Mouse (Mus musculus) forebrain, embryonic 13.5 days (tissue): ENCODE measurements around the gene Dpy19l3. TPM values are rescaled to one million over a fixed set of nuclear protein-coding genes. Genes with fewer than 3 reads are reported as not detected.

Experiments
- ATAC-seq: fragments of 200-750 bp; cut with Nextera tagmentation; 2 replicates; pipeline ENCODE4 v1.8.0; 2017
- H3K27ac ChIP-seq: fragments of 300-500 bp; sonication (generic); 2 replicates; pipeline ENCODE4 v1.5.1; 2015; ENCODE audit warnings: inconsistent platforms, mild to moderate bottlenecking, moderate library complexity
- H3K27me3 ChIP-seq: fragments of 300-500 bp; sonication (generic); 2 replicates; pipeline ENCODE4 v1.6.1; 2015; ENCODE audit warnings: mild to moderate bottlenecking, inconsistent platforms
- H3K36me3 ChIP-seq: fragments of 300-500 bp; sonication (generic); 2 replicates; pipeline ENCODE4 v1.6.1; 2015; ENCODE audit warnings: mild to moderate bottlenecking, inconsistent platforms; ENCODE audit not compliant: poor library complexity, severe bottlenecking
- H3K4me1 ChIP-seq: fragments of 300-500 bp; sonication (generic); 2 replicates; pipeline ENCODE4 v1.6.1; 2015; ENCODE audit warnings: inconsistent platforms
- H3K4me2 ChIP-seq: fragments of 300-500 bp; sonication (generic); 2 replicates; pipeline ENCODE4 v1.6.1; 2015; ENCODE audit warnings: inconsistent platforms, mild to moderate bottlenecking, moderate library complexity
- H3K4me3 ChIP-seq: fragments of 300-500 bp; sonication (generic); 2 replicates; pipeline ENCODE4 v1.5.1; 2015; ENCODE audit warnings: mild to moderate bottlenecking, inconsistent platforms
- H3K9ac ChIP-seq: fragments of 300-500 bp; sonication (generic); 2 replicates; pipeline ENCODE4 v1.6.1; 2015; ENCODE audit warnings: mild to moderate bottlenecking, inconsistent platforms
- H3K9me3 ChIP-seq: fragments of 300-500 bp; sonication (generic); replicated peaks from 2 replicates; pipeline ENCODE4 v1.6.1; 2016; ENCODE audit warnings: inconsistent platforms
- WGBS: fragments of 180-500 bp; shearing (Covaris S2); methylation state at CpG from one replicate; pipeline ENCODE4 v1.1.7; 2015; 5-methylcytosine and 5-hydroxymethylcytosine counted together
- polyA plus RNA-seq: library from polyadenylated mRNA; unstranded; fragments of >200 nt; fragmentation: Nextera tagmentation; extraction: Ambion mirVana; gene quantifications from 2 replicates; pipeline ENCODE4 v1.2.1, GENCODE M21; 2015

The Dpy19l3 gene
- polyA plus RNA-seq, 1 experiment from 2014 or later, result 31.3 TPM

GRCm38 (mm10) chr7:35772347-35772746, 18.1 kb upstream of the Dpy19l3 start:
- Histone ChIP-seq H3K36me3 (peaks cover 52% of the 10 kb centered on the region), H3K9ac (no peak overlapping the region)
- WGBS, result 88% methylated on average over 8 of the region's 8 CpGs

DNA sequence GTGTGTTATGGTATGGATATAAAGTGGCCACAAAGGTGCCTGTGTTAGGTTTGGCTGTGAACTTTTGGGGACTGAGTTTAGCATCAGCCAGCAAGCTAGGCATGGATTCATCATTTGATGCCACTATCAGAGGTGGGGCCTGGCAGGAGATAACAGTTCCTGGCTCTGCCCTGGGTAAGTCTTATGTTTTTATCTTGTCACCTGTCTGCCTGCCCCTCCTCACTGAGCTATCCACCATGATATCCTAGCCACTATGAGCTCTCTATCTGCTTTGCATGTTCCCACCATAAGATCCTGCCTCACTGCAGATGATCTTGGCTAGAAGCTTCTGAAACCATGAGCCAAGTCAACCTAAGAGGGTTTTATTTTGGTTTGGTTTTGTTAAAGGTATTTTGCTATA, 16.9 kb upstream of the Dpy19l3 start:
- ATAC-seq, result no peak
- Histone ChIP-seq H3K9me3 (no peaks in the 10 kb centered on the region), H3K27ac (no peak overlapping the region), H3K4me2 (no peak overlapping the region), H3K27me3 (no peaks in the 10 kb centered on the region), H3K4me1 (no peaks in the 10 kb centered on the region), H3K4me3 (no peak overlapping the region), H3K9ac (no peak overlapping the region), H3K36me3 (peaks cover 44% of the 10 kb centered on the region)

More at GRCm38 (mm10) chr7:35772347-35772746, 18.1 kb upstream of the Dpy19l3 start:
- Histone ChIP-seq H3K4me3 (no peak overlapping the region), H3K27ac (no peak overlapping the region), H3K4me2 (no peak overlapping the region), H3K4me1 (no peaks in the 10 kb centered on the region), H3K9me3 (no peaks in the 10 kb centered on the region), H3K27me3 (no peaks in the 10 kb centered on the region)
- ATAC-seq, result no peak

DNA sequence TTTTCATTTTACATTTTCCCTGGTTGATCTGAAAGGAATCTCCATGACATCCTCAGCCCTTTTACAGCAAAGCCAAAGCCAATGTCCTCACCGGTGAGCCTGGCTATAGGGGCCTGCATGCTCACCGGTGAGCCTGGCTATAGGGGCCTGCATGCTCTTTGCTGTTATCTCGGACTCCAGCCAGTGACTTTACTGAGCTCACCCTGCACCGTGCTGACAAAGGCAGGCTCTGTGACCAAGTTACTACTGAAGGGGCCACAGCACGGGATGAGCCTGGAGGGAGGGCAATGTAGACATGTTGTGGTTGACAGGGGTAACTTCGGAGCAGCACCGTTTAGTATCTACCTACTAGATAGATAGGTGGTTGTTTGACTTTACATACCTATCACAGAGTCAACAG, 15.9 kb upstream of the Dpy19l3 start:
- no peaks in the 10 kb centered on the region for H3K4me1 ChIP-seq
- ATAC-seq, result no peak
- no peak overlapping the region for H3K27ac ChIP-seq
- no peak overlapping the region for H3K4me3 ChIP-seq
- H3K9me3 ChIP-seq, result no peaks in the 10 kb centered on the region
- H3K4me2 ChIP-seq, result no peak overlapping the region
- WGBS, result 90% methylated on average over 7 of the region's 7 CpGs
- no peak overlapping the region for H3K9ac ChIP-seq
- H3K36me3 ChIP-seq, result peaks cover 34% of the 10 kb centered on the region
- no peaks in the 10 kb centered on the region for H3K27me3 ChIP-seq

DNA sequence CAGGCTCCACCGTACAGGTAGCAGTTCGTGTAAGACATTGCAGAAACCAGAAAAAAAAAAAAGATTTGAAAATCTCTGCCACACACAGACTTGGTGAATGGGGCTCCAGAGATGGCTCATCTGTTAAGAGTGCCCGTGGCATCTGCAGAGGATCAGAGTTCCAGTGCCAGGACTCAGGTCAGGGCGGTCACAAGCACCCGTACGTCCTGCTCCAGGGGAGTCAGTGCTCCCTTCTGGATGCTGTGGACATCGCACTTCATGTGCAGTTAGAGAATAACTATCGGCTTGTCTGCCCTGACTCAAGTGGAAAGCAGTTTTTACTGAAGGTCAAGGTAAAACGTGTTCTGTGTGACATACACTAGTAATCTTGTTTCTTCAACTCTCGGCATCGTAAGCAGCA, 10.2 kb upstream of the Dpy19l3 start:
- H3K4me3 ChIP-seq, result no peak overlapping the region
- no peak overlapping the region for H3K27ac ChIP-seq
- H3K4me2 ChIP-seq, result no peak overlapping the region
- no peaks in the 10 kb centered on the region for H3K27me3 ChIP-seq
- no peak overlapping the region for H3K9ac ChIP-seq
- WGBS, result 92% methylated on average over 11 of the region's 11 CpGs
- no peaks in the 10 kb centered on the region for H3K9me3 ChIP-seq
- H3K4me1 ChIP-seq, result no peaks in the 10 kb centered on the region
- no peaks in the 10 kb centered on the region for H3K36me3 ChIP-seq
- ATAC-seq, result no peak

DNA sequence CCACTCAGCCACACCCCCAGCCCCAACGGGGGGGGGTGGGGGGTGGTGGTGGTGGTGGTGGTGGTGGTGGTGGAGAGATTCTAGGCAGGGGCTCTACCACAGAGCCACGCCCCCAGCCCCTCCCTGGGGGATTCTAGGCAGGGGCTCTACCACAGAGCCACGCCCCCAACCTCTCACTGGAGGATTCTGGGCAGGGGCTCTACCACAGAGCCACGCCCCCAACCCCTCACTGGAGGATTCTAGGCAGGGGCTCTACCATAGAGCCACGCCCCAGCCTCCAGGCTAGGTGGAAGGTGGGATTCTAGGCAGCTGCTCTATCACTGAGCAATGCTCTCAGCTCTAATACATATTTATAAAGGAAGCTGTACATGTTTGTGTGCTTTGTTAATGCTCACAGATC, 7.5 kb upstream of the Dpy19l3 start:
- Histone ChIP-seq H3K4me2 (no peak overlapping the region), H3K9ac (no peak overlapping the region), H3K27ac (no peak overlapping the region), H3K27me3 (0 out of 2 replicates have a peak, but pooled peaks cover 5% of the 10 kb centered on the region), H3K4me1 (no peaks in the 10 kb centered on the region), H3K36me3 (no peaks in the 10 kb centered on the region), H3K9me3 (no peaks in the 10 kb centered on the region), H3K4me3 (no peak overlapping the region)
- ATAC-seq, result no peak
- 75% methylated on average over 5 of the region's 5 CpGs for WGBS

DNA sequence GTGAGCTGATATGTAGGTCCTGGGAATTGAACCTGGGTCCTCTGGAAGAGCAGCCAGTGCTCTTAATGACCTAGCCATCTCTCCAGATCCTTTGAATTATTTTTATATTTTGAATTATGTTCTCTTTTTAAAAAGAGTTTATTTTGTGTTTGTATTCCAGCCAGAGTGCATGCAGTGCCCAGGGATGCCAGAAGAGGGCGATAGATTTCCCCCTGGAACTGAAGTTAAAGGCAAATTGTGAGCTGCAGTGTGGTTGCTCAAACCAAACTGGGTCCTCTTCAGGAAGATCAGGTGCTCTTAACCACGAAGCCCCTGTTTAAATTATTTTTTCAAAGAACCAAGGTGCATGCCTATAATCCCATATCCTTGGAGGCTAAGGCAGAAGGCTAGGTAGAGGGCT, 5.3 kb upstream of the Dpy19l3 start:
- Histone ChIP-seq H3K4me1 (peaks cover 3% of the 10 kb centered on the region), H3K36me3 (no peaks in the 10 kb centered on the region), H3K9ac (no peak overlapping the region), H3K4me3 (no peak overlapping the region), H3K9me3 (no peaks in the 10 kb centered on the region), H3K27me3 (0 out of 2 replicates have a peak, but pooled peaks cover 5% of the 10 kb centered on the region), H3K4me2 (no peak overlapping the region), H3K27ac (no peak overlapping the region)
- no peak for ATAC-seq
- 23% methylated on average over 2 of the region's 2 CpGs for WGBS

DNA sequence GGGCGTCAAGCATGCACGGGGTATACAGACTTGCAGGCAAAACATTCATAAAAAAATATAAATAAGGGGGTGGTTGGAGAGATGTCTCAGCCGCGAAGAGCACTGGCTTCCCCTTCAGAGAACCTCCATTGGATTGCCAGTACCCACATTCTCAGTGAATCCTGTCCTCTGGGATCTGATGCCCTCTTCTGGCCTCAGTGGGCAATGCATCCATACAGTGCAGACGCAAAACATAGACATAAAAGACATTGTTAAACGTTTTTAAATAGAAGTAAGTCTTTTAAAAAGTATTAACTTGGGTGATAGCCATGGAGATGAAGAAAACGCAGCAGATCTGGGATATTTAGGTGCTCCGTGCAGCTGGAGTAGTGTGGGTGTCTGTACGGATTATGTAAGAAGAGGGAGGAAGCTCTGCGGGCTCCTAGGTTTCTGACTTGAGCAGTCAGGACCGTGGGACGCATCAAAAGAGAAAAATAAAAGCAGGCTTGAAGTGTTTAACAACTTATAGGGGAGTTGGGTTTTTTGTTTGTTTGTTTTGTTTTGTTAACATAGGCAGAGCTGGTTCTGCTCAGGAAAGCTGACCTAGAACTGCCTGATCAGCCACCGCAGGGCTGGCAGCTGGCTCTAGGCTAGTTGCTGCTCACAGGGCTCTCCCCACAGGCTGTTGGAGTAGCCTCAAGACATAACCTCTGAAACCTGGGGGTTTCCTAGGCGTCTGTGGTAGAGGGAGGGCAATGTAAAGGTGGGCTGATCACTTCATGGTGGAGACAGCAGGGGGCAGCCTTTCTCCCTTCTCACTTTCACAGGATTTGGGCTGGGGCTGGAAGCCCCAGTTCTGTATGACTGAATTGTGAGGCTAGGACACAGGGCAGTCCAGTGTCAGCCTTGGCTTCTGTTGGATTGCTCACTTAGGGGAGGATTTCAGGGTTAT, 2.5 kb upstream of the Dpy19l3 start:
- 0 out of 2 replicates have a peak, but pooled peaks cover 2% of the 10 kb centered on the region for H3K36me3 ChIP-seq
- no peak overlapping the region for H3K4me2 ChIP-seq
- peaks cover 25% of the 10 kb centered on the region for H3K4me1 ChIP-seq
- WGBS, result 37% methylated on average over 14 of the region's 14 CpGs
- H3K9me3 ChIP-seq, result no peaks in the 10 kb centered on the region
- 0 out of 2 replicates have a peak, but pooled peaks cover 5% of the 10 kb centered on the region for H3K27me3 ChIP-seq
- H3K4me3 ChIP-seq, result no peak overlapping the region
- no peak overlapping the region for H3K9ac ChIP-seq
- H3K27ac ChIP-seq, result no peak overlapping the region
- no peak for ATAC-seq

DNA sequence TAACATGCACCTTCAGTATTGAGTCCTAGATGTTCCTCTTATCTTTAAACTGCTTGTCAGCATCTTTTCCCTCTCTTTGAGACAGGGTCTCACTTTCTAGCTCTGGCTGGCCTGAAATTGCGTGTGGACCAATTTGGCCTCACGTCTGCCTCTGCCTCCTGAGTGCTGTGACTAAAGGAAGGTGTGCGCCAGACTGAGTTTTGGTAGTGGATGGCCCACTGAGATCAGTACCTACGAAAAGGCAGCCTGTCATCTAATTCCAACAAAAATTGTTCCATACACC, 573 bp upstream of the Dpy19l3 start:
- WGBS, result 75% methylated on average over 4 of the region's 4 CpGs

GRCm38 (mm10) chr7:35753319-35754032, 778 bp downstream of the Dpy19l3 start:
- WGBS, result 2% methylated on average over 15 of the region's 15 CpGs
- peak overlapping the region; percentile 65; the same call in 1 of the 2 replicates for H3K27ac ChIP-seq
- ATAC-seq, result peak; percentile 25; the same call in 1 of the 2 replicates

More for the DNA sequence above, 573 bp upstream of the Dpy19l3 start:
- H3K4me1 ChIP-seq, result peaks cover 30% of the 10 kb centered on the region
- peak overlapping the region; percentile 87 for H3K4me3 ChIP-seq
- H3K9me3 ChIP-seq, result no peaks in the 10 kb centered on the region
- 0 out of 2 replicates have a peak, but pooled peaks cover 5% of the 10 kb centered on the region for H3K27me3 ChIP-seq
- H3K27ac ChIP-seq, result peak overlapping the region; percentile 31; the same call in 1 of the 2 replicates
- ATAC-seq, result no peak
- peak overlapping the region; percentile 97 for H3K4me2 ChIP-seq
- peak overlapping the region; percentile 76 for H3K9ac ChIP-seq
- peaks cover 20% of the 10 kb centered on the region for H3K36me3 ChIP-seq

GRCm38 (mm10) chr7:35750873-35751272, 3.4 kb downstream of the Dpy19l3 start:
- Histone ChIP-seq H3K9ac (no peak overlapping the region), H3K9me3 (no peaks in the 10 kb centered on the region), H3K4me3 (no peak overlapping the region), H3K27ac (no peak overlapping the region), H3K27me3 (no peaks in the 10 kb centered on the region), H3K36me3 (peaks cover 60% of the 10 kb centered on the region), H3K4me1 (peaks cover 30% of the 10 kb centered on the region), H3K4me2 (no peak overlapping the region)
- no peak for ATAC-seq
- WGBS, result 95% methylated on average over 9 of the region's 9 CpGs

More at GRCm38 (mm10) chr7:35753319-35754032, 778 bp downstream of the Dpy19l3 start:
- Histone ChIP-seq H3K27me3 (0 out of 2 replicates have a peak, but pooled peaks cover 5% of the 10 kb centered on the region), H3K9ac (peak overlapping the region; percentile 76), H3K36me3 (peaks cover 34% of the 10 kb centered on the region), H3K9me3 (no peaks in the 10 kb centered on the region), H3K4me1 (peaks cover 30% of the 10 kb centered on the region), H3K4me2 (peak overlapping the region; percentile 97), H3K4me3 (peak overlapping the region; percentile 87)

DNA sequence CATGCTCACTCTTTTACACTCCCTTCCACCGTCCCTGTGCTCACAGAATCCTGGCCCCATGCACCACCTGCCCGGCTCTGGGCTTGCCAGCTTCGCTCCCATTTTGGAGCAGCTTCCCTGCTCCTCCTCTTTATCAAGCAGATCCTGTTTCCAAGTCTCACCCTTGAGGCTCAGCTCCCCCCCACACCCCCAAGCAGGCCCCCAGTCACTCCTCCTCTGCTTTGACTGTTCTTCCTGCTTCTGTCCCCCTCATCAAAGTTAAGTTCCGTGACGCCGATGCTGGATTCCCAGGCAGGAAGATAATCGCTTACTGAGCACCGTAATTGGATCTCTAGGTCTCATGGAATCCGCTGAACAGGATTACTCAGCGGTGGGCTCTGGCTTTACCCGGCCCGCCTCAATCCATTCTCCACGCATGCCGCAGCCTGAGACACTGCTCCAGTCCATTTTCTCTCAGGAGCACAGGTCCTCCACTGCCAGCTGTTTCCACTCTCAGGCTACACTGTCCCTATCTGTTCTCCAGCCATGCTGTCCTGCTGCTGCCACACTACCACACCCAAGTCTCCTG, 6.8 kb downstream of the Dpy19l3 start:
- H3K9ac ChIP-seq, result no peak overlapping the region
- H3K4me2 ChIP-seq, result no peak overlapping the region
- WGBS, result 66% methylated on average over 14 of the region's 14 CpGs
- peaks cover 12% of the 10 kb centered on the region for H3K4me1 ChIP-seq
- H3K9me3 ChIP-seq, result no peaks in the 10 kb centered on the region
- peaks cover 88% of the 10 kb centered on the region for H3K36me3 ChIP-seq
- H3K27ac ChIP-seq, result no peak overlapping the region
- ATAC-seq, result no peak
- H3K27me3 ChIP-seq, result no peaks in the 10 kb centered on the region
- no peak overlapping the region for H3K4me3 ChIP-seq
